Mouse (Mus musculus) kidney, postnatal 25 days (tissue): ENCODE results near the gene Hdac11.
A peak's percentile ranks its signal among the peaks of the same experiment; 100 is the strongest.
"Not testable (repeated sequence)": the region's sequence is repeated elsewhere in the genome, so short reads cannot be mapped to it uniquely, and the experiment has no call there.

Experiments used
- DNase-seq, 2 experiments: peaks; one replicate each; pipeline ENCODE4 v3.0.0; 2021; ENCODE audit warnings: mixed read lengths in 2 of 2

Hdac11 gene

DNA sequence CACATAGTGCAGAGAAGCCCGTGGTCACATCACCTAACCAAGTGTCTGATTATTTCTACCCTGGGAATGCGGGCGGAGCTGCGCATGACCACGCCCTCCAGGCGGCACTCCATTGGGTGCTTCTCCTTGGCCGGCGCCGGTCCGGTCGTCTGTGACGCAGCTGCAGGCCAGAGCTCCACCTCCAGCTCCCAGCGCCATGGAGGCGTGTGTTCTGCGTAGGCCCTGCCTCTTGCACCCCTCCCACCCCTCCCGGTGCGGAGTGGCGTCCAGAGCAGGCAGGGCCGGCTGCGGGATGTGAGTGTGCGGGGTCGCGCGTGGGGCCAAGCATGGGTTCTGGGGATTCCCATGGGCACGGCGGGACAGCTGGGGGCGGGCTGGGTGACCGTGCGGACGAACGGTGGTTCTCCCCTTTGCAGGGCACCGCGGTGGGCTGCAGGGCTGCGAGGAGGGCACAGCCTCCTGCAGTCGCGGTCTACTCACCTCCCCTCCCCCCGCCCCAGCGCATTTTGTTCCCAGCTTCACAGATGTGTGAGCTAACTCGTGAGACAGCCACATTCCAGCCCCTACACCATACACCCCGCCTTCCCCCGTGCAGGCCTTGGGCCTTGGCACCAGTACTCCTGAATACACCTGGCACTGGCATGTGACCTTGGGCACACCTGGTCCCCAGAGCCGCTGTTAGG lies at the start of gene Hdac11:
Gene Hdac11, plus strand, starts transcription at position 112 of the 683 bp plus-strand sequence.
- peak; percentile 92 to 98 for DNase-seq

DNA sequence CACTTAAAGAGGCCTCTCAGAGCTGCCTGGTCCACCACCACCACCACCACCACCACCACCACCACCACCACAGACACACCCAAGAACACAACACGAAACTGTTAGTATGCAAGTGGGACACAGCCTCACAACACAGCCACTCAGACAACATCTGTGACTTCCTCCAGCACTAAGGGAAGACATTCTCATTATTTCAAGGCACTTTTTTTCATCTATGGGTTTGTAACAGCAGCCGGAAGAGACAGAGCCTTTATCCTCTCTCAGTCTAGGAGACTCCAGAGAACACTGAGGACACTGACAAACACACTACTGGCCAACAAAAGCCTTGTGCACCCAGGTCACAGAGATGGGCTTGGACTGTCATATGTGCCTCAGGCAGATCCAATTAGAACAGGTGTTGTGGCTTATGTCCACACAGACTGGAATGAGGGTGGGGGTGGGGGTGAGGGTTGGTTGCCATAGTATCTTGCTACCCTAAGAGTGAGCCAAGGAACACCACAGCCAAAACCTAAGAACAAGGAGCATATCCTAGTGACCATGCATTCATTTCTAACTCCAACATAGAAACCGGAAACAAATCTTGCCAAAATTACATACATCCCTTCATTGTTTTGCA lies 48.1 kb upstream of the Hdac11 start:
- DNase-seq, result no peak

DNA sequence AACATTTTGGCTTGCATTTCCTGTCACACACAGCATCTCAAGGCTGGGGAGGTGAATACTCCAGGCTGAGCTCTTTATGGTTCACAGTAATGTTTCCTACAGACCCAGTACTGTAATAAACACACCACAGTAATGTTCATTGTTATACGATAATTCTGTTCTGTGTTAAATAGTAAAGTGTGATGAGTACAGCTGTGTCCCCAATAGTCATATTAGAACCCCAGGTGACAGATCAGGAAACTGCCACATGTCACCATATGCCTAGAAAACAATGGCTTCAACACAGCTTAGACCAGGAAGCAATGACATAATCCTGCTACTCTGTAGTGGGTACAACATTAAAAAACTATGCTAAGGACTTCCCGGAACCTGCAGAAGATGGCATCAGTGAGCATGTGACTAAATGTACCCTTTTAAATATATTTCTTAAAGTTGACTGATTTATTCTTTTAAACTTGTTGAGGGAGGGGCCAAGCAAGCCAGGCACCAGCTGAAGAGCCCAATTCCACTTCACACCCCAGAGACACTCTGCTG lies 47.5 kb upstream of the Hdac11 start:
- no peak for DNase-seq

DNA sequence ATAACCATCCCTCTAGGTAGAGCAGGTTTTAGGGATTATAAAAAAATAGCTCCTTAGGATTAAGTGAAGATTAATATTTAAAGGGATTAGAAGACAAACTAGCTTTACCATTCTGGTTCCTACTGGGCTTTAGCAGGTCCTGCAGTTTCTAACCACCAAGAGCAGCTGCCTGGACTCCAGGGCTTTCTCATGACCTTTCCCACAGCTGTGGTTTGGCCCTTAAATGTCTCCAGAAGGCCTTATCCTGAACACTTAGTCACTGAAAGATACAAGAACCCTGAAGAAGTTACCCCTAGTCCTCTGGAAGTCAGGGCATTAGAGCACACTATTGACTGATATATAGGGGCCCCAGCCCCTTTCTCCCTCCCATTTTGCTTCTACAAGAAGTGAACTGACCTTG lies 47.0 kb upstream of the Hdac11 start:
- DNase-seq, result no peak

DNA sequence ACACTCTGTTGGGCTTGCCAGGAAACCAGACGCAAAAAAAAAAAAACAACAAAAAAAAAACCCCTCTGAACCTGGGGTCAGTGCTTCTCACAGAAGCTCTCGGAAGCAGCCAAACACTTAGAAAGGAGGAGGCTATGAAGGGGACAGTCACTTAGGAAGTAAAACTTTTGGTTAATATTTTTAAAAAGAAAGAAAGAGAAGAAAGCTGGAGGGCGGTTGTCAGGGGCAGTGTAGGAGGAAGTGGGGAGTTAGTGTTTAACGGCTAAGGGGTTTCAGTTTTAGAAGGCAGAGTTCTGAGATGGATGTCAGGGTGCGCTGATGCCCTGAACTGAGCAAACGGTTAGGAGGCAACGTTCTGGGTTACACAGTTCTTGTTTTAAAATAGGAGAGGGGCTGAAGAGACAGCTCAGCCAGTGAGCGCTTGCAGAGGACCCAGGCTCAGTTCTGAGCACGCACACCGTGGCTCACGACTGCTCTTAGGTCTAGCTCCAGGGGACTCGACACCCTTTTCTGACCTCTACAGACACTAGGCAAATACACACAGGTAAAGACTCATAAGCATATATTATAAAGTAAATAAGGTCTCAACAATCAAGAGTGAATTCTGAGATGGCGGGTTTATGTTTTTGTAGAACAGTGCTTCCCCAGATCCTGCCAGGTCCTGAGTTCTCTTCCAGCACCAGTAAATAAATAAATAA lies 46.0 kb upstream of the Hdac11 start:
- DNase-seq, result no peak

DNA sequence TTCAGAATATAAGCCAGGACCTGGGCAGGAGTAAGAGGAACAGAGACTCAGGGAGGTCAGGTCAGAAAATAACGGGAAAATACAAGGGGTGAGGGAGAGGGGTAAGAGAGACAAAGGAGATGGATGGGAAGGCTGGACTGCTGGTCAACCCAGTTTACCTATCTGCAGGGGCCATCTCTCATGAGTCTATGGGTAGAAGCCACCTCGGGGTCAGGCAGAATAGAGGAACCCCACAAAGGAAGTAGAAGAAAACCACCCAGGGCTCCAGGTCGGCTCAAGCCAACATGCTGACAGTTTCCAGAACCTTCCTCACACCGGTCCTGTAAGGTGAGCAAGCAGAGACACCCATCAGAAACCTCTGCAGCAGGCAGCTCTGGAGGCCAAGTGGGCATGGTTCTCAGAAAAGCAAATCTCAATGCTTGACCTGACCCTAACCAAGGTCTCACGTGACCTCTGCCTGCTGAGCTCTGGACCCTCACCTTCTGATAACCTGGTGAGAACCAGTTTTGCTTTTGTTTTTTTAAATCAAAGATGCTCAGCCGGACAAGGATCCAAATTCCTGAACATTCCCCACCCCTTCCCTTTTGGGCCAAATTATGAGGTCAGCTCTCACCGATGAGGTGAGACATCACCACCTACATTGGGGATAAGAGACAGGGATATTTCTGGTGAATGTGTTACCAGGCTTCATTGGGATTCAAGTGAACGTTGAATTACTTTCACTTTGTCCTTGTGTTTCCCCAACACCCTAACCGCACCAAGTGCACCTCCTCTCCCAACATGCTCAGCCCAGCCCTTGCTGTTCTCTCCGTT lies 45.1 kb upstream of the Hdac11 start:
- no peak for DNase-seq

DNA sequence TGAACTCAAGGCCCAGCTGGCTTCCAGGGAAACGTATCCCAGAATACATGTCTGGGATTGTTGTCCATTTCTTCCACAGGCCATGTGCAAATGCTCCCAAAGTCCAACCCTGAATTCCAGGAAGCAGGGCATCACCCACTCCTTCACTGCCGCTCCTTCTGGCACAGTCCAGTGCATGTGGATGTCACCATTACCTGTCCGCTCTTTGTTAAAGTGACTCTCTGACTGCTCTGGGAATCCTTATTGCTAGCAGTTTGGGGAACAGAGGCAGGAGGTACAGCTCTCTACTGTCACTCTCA lies 44.6 kb upstream of the Hdac11 start:
- DNase-seq, result no peak

DNA sequence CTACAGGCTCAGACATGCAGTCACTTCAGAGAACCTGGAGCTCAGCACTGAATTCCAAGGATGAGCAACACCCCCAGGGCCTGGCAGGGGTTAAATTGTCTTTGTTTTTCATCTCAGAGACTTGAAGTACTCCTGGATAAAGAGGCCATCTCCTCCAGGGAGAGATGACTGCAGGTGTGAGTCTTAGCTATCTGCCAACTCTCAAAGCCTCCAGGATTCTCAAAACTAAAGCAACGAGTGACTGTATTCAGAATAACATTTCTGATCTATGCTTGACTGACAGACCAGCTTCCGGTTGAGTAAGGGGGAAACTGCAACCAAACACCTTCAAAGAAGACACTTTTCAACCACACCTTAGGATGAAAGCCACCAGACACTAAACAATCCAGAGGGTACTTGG lies 41.7 kb upstream of the Hdac11 start:
- DNase-seq, result no peak

DNA sequence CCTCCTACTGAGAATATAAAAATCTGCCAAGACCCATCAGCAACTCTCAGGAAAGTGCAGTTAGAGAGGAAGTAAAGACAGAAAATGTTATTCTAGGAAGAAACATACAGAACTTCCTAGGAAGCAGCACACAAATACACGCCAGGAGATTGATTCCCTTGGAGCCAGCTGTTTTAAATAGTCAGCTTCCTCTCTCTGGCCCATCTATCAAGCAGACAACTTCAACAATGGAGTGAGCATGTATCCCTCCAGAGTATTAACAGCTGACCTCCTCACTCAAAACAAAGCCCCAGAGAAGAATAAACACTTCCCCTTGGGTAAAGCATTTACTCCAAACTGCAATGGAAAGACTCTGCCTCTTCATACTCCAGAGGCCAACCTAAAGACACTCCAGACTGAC lies 41.3 kb upstream of the Hdac11 start:
- DNase-seq, result no peak

DNA sequence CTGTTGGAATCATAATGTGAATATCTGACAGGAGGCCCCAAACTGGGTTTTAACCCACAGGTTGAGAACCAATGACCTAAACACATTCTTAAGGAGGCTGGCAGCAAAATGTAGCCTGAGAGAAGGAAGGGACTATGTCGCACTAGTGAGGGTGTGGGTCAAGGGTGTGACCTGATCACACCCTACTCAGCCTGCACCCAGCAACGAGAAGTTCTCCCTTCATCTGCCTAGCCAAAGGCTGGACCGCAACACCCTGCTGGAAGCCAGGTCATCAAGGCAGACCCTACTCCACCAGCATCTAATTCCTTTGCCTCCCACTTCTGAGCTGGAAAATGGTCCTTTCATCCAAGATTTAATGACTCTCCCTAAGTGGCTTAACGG lies 40.6 kb upstream of the Hdac11 start:
- DNase-seq, result no peak

DNA sequence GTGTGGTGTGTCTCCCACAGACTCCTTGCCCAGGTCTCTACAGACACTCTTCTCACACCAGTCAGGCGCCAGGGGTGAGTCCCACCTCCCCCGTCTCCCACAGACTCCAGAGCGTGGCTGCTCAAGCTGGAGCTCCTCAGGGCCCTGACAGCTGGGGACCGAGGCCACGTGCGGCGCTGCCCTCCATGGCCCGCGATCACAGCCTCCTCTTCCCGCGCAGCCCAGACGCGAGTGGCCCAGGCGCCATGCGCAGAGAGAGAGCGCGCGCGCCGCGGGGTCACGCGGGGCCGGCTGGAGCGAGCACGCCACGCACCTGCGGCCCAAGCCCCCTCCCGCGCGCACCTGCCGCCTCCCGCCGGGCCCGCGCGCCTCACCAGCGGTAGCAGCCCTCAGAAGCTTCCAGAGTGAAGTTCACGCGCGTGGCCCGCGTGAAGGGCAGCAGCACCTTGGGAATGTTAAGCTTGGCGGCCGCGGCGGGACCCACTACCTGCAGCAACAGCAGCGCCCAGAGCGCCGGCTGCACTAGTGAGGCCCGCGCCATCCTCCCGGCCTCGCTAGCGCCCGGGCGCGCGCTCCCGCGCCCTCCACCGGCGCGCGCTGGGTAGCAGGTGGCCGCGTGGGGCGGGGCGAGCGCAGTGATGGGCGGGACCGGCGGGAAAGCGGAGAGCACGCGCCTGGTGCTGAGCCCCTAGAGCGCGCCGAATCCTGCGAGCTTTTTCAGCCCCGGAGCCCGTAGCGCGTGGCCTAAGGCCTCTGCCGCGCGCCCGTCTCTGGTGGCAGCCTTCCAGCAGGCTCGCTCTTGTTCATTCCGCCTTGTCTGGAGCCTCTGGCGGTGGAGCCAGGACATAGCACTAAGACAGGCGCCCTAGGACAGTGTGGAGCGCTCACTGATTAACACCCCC lies 40.0 kb upstream of the Hdac11 start, which contains the start of gene Nup210:
Gene Nup210, minus strand, starts transcription at position 586 of the 902 bp plus-strand sequence.
- peak; percentile 98 for DNase-seq

DNA sequence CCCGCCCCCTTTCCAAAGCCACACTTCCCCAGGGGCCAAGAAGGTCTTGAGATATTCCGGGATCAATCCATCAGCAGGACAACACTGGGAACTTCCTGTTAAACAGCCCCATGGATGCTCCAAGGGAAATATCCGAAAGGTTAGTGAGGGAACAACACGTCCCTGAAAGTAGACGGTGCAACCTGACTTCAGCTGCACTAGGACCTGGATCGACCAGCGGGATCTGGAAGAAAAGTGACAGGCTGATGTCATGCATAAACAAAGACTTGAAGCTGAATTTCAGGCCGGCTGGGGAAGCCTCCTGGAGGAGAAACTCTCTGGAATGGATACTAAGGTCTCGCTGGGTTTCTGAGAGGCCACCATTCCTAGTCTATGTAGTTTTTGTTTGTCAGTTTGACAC lies 39.3 kb upstream of the Hdac11 start:
- no peak for DNase-seq

DNA sequence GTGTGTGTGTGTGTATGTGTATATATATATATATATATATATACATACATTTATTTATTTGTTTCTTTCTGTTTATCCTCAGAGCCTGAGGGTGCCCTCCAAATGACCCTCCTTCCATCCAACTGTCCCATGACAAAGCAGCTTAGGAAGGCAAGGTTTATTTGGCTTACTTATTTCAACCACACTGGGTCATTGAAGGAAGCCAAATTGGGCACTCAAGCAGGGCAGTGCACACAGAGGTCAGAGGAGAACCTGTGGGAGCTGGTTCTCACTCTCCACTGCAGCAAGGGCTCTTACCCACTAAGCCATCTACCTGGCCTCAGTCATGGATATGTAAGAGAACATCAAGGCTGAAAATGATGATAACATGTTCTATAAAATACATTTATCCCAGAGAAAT lies 37.9 kb upstream of the Hdac11 start:
- peak; percentile 28 to 77 for DNase-seq

DNA sequence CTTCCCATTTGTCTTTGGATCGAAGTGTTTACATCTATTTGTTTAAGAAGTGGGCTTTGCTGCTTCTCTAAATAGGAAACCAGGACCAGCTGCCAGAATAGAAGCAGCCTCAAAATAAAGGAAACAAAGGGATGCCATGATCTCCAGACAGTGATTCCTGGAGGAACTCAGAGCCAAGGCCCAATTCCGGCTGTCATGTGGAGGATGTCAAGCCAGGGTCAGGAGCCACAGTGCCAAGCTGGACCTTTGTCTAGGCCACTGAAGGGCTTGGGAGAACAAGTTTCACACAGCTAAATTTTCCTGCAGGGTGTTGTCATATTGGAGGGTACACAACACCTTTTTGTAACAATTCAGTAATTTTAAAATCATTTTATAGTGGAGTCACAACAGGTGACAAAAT lies 36.3 kb upstream of the Hdac11 start:
- peak; percentile 35 to 61 for DNase-seq

DNA sequence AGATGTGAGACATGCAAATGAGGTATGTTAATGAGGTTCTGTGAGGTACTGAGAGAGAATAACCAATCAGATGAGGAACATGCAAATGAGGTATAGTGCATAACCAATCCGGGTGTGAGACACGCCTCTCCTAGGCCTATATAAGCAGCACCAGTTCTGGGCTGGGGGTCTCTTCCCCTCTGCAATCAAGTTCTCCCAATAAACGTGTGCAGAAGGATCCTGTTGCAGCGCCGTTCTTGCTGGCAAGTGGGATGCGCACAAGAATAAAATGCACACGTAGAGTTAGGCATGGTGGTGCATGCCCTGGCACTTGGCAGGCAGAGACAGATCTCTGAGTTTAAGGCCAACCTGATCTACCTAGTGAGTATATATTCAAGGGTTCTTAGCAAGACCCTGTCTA lies 35.4 kb upstream of the Hdac11 start:
- DNase-seq, result not testable (repeated sequence)

DNA sequence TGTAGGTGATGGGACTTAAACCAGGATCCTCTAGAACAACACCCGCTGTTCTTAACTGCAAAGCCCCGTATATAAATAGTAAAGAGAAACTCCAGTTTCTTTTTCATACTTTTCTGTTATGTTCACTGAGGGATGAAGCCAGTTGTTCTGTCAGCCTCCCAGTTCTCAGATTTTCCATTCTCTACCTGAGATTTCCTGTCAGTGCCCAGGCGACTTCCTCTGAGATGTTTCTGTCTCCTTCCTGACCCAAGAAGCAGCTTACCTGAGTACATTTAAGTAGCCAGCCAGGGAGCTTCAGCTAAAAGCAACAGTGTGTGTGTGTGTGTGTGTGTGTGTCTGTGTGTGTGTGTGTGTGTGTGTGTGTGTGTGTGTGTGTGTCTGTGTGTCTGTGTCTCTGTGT lies 33.0 kb upstream of the Hdac11 start:
- no peak for DNase-seq

DNA sequence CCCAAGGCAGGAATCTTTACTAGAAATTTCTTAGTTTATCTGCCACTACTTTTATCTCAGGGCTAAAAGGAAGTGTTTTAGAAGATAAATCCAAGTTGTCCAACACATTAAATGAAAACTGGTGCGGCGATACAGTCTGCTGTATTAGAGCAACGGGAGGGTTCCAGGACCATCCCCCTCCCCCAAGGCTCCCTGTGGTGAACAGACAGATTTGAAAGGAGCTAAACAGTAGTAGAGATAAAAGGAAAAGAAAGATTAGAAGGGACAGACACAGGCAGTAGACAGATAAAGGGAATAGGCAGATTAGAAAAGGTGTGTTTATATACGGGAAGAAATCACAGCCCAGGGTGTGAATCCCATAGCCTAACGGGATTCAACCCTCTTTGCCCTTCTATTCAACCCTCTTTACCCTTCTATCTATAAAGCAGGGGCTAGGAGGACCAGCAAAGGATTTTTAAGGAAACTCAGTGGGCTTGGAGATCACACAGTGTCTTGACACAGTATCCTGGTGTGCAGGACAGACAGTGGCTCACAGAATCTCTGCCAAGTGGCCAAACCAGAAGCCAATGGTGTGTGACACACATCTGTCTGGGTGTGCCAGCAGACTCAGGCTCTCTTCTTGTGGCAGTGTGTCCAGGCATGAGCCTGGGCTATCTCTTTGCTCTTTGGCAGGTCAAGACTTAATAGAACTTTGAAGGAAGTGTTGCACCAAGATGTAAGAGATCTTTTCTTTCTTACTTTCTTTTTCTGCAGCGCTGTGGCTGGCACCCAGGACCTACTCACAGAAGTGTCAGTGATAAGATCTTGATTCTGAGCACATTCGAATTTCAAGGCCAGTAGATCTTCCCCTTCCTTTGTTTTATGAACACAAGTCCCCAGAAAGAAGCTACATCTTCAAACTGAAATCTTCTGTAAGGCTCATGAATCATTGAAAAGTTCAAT lies 31.9 kb upstream of the Hdac11 start:
- no peak for DNase-seq

DNA sequence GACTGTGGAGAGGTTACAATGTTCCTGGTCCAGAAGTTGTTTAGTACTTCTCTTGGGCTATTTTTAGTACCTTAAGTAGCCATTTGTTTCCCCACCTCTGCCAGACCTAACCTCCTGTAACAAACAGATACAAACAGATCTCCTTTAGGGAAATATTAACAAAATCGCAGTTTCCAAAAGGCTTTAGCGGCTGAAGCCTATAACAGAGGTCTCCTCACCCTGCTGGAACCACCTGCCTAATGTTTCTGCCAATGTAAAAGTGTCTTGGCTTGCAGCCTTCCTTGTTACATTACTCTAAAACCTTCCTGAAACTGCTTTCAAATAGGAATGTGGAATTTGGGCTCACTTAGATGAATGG lies 31.3 kb upstream of the Hdac11 start:
- no peak for DNase-seq

DNA sequence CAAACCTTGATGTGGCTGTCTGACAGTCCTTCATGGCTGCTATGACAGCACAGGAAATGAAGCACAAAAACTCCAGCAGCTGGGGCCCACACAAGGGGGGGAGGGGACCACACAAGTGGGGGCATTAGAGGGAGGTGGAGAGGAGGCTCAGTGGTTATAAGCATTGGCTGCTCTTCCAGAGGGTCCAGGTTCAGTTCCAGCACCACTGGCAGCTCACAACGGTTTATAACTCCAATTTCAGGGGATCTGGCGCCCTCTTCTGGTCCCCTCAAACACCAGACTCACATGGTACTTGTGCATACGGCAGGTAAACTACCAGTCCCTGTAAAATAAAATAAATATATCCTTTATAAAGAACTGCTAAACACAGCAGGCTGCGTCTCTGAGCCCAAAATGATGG lies 27.5 kb upstream of the Hdac11 start:
- DNase-seq, result no peak

DNA sequence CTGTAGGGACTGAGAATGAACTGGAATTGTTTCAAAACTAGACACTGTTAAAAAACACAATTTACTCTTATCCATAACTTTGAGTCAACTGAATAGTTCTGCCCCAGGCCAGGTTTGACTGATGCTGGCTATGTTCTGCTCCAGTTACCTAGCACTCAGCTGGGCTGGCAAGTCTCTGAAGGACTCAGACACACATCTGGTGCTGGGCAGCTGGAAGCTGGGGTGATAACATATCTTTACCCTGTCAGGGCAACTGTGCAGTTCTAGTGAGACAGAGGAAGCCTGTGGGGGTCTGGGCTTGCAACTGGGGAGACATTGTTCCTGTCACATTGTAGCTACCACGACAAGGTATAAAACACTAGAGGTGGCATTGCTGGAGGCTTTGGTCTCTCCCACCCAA lies 25.6 kb upstream of the Hdac11 start:
- DNase-seq, result no peak

DNA sequence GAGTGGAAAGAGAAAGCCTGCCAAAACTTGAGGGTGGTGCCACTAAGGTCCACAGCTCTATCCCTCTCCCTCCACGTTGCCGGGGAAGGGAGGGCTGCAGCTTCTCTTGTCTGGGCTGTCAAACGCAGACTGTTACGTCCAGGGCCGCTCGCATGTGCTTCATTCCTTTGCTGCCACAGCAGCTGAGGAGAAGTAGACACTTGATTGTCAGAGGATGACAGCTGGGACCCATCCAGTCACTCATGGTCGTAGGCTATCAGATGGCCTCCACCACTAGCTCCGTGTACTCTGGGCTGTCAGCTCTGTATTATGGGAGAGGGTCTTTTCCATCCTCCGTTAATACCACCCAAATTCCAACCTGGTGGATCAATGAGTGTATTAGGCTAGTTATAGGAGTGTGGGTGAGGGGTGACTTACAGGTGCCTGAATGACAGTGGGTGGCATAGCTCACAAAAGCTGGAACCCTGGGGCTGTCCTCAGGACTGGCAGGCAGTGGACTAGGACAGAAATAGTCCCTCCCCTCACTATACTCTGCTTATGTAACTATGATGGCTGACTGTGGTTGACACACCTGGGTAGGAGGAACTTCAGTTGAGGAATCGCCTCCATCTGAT lies 19.0 kb upstream of the Hdac11 start:
- no peak for DNase-seq
